Mouse (Mus musculus): ENCODE measurements around the gene Cd248. TPM values are rescaled to one million over a fixed set of nuclear protein-coding genes. Genes with fewer than 3 reads are reported as not detected.

Cd248 gene
- total and polyA plus RNA-seq, 3 experiments = 9.3 to 18.1 (median 12.2) TPM

DNA sequence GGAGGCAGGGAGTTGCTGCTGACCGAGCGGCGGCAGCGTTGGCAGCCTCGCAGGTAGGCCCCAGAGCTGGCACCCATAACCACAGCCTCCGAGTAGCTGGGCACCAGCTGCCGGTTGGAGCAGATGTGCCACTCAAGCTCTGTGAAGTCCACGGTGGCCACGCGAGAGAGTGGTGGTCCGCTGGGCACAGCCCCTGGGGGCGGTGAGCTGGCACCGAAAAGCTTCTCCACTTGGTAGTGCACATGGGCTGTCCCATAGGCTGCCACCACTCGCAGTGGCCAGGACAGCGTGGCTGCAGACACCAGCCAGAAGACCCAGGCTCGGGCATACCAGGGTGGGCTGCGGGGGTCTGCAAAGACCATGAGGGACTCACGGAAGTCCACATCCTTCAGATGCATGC is 14.1 kb downstream of the Cd248 start:
- Histone ChIP-seq H3K36me3 (ENCODE audit: control insufficient read depth, insufficient read depth, low read length) (no peaks in the 10 kb centered on the region), H3K9ac (ENCODE audit: low read depth, low read length) (no peak overlapping the region), H3K27me3 (ENCODE audit: control insufficient read depth, insufficient read depth, low read length) (peaks cover 11% of the 10 kb centered on the region; the same call in 1 of the 2 replicates), H3K27ac (no peak overlapping the region), H3K4me3 (no peak overlapping the region), H3K79me2 (replicated peaks; ENCODE audit: control insufficient read depth, insufficient read depth, low read length) (no peaks in the 10 kb centered on the region), H3K4me1 (ENCODE audit: control insufficient read depth, insufficient read depth, low read length) (no peaks in the 10 kb centered on the region)
- intact Hi-C loops (cut with DNase I) = no loop called here
- DNase-seq = no peak
- no peak for TF ChIP-seq POLR2A (IDR thresholded peaks at IDR 0.05; ENCODE audit: insufficient read depth, low read depth, low read length)
- no peak for TF ChIP-seq CTCF (IDR thresholded peaks at IDR 0.05)
- TF ChIP-seq EP300 (IDR thresholded peaks at IDR 0.05; ENCODE audit: insufficient read depth, low read depth, low read length) = no peak
- 67% methylated on average over 18 of the region's 18 CpGs for WGBS

DNA sequence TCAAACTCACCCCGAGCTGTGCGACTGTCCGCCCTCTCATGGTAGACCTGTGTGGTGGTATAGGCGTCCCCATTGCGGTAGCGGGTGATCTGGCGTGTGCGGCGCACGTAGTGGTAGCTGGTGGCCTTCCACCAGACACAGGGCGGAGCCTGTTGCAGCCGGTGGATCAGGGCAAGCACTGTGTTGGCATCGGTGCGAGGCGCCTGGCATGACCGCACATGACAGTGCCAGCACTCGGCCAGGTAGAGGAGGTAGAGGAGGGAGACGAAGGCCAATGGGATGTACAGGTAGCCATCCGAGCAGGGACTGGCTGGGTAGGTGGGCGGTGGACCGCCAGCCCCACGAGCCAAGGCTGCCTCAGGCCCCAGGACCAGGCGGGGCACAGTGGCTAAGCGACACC is 14.7 kb downstream of the Cd248 start:
- intact Hi-C loops (cut with DNase I) = no loop called here
- 71% methylated on average over 24 of the region's 24 CpGs for WGBS
- H3K4me3 ChIP-seq = no peak overlapping the region
- peaks cover 11% of the 10 kb centered on the region; the same call in 1 of the 2 replicates for H3K27me3 ChIP-seq (ENCODE audit: control insufficient read depth, insufficient read depth, low read length)
- H3K27ac ChIP-seq = no peak overlapping the region
- no peak for DNase-seq
- TF ChIP-seq CTCF (IDR thresholded peaks at IDR 0.05) (no peak), EP300 (IDR thresholded peaks at IDR 0.05; ENCODE audit: insufficient read depth, low read depth, low read length) (no peak), POLR2A (IDR thresholded peaks at IDR 0.05; ENCODE audit: insufficient read depth, low read depth, low read length) (no peak)
- H3K4me1 ChIP-seq (ENCODE audit: control insufficient read depth, insufficient read depth, low read length) = peaks cover 2% of the 10 kb centered on the region
- no peak overlapping the region for H3K9ac ChIP-seq (ENCODE audit: low read depth, low read length)
- no peaks in the 10 kb centered on the region for H3K79me2 ChIP-seq (replicated peaks; ENCODE audit: control insufficient read depth, insufficient read depth, low read length)
- no peaks in the 10 kb centered on the region for H3K36me3 ChIP-seq (ENCODE audit: control insufficient read depth, insufficient read depth, low read length)

DNA sequence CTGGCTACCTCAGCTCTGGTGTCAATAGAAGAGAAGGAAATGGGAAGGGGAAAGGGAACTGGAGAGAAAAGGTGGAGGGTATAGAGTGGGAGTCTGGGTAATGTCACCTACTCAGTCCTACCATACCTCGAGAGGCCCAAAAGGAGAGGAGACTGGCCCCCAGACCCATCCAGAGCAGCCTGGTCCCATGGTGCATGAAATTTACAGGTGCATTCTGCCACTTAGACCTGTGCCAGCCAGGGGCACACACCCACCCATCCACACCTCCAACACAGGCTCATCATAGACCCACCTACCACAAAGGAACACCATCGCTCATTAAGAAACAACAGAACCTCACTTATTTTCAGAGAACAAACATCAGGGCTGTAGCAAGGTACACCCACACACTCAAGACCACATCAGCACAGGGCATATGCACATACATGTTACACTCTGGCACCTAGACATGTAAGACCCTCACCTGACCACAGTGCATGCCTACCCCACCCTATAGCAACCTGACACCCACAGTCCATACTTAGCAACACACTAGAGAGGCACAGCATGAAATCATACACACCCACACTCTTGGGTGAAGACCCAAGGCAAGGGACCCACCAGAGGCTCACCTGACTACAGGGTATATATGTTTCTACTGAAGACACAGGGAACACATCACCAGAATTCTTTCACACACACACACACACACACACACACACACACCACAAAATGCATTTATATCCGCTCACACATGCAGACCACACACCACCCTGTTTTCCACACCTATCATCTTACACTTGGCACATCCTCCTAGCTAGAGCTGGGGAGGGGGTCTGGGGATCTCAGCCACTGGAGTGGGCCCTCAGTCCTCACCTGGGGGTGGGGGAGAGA is 16.3 kb downstream of the Cd248 start:
- no peak overlapping the region for H3K27ac ChIP-seq
- intact Hi-C loops (cut with DNase I) = no loop called here
- peaks cover 5% of the 10 kb centered on the region for H3K4me1 ChIP-seq (ENCODE audit: control insufficient read depth, insufficient read depth, low read length)
- TF ChIP-seq POLR2A (IDR thresholded peaks at IDR 0.05; ENCODE audit: insufficient read depth, low read depth, low read length) (no peak), CTCF (IDR thresholded peaks at IDR 0.05) (no peak), EP300 (IDR thresholded peaks at IDR 0.05; ENCODE audit: insufficient read depth, low read depth, low read length) (no peak)
- H3K27me3 ChIP-seq (ENCODE audit: control insufficient read depth, insufficient read depth, low read length) = peaks cover 11% of the 10 kb centered on the region; the same call in 1 of the 2 replicates
- H3K4me3 ChIP-seq = no peak overlapping the region
- H3K79me2 ChIP-seq (replicated peaks; ENCODE audit: control insufficient read depth, insufficient read depth, low read length) = no peaks in the 10 kb centered on the region
- WGBS = 67% methylated on average over 3 of the region's 3 CpGs
- H3K9ac ChIP-seq (ENCODE audit: low read depth, low read length) = no peak overlapping the region
- DNase-seq = no peak
- H3K36me3 ChIP-seq (ENCODE audit: control insufficient read depth, insufficient read depth, low read length) = no peaks in the 10 kb centered on the region

DNA sequence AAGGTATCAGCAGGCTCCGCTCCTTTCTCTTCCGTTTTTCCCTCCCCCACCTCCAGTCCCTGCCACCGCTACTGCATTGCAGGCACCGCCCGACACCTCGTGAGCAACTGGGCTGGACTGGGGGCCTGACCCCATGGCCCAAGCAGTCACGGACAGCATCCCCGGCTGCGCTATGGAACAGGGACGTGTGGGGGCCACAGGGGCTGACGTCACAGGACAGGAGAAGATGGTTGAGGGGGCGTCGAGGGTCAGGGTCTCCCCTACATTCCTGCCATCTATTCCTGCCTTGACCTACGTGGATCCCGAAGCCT is 16.9 kb downstream of the Cd248 start:
- Histone ChIP-seq H3K27ac (no peak overlapping the region), H3K79me2 (replicated peaks; ENCODE audit: control insufficient read depth, insufficient read depth, low read length) (no peaks in the 10 kb centered on the region), H3K36me3 (ENCODE audit: control insufficient read depth, insufficient read depth, low read length) (no peaks in the 10 kb centered on the region), H3K9ac (ENCODE audit: low read depth, low read length) (no peak overlapping the region), H3K4me3 (peak overlapping the region; percentile 43; the same call in 1 of the 2 replicates), H3K4me1 (ENCODE audit: control insufficient read depth, insufficient read depth, low read length) (peaks cover 5% of the 10 kb centered on the region), H3K27me3 (ENCODE audit: control insufficient read depth, insufficient read depth, low read length) (peaks cover 11% of the 10 kb centered on the region; the same call in 1 of the 2 replicates)
- TF ChIP-seq POLR2A (IDR thresholded peaks at IDR 0.05; ENCODE audit: insufficient read depth, low read depth, low read length) = no peak
- TF ChIP-seq EP300 (IDR thresholded peaks at IDR 0.05; ENCODE audit: insufficient read depth, low read depth, low read length) = no peak
- no peak for TF ChIP-seq CTCF (IDR thresholded peaks at IDR 0.05)
- no peak for DNase-seq
- intact Hi-C loops (cut with DNase I) = loop anchor here (5.0 kb wide), 1 partner anchor 47 kb away; the partner anchor contains the start of genes AC124502.3 and B4gat1
- WGBS = 5% methylated on average over 15 of the region's 15 CpGs

DNA sequence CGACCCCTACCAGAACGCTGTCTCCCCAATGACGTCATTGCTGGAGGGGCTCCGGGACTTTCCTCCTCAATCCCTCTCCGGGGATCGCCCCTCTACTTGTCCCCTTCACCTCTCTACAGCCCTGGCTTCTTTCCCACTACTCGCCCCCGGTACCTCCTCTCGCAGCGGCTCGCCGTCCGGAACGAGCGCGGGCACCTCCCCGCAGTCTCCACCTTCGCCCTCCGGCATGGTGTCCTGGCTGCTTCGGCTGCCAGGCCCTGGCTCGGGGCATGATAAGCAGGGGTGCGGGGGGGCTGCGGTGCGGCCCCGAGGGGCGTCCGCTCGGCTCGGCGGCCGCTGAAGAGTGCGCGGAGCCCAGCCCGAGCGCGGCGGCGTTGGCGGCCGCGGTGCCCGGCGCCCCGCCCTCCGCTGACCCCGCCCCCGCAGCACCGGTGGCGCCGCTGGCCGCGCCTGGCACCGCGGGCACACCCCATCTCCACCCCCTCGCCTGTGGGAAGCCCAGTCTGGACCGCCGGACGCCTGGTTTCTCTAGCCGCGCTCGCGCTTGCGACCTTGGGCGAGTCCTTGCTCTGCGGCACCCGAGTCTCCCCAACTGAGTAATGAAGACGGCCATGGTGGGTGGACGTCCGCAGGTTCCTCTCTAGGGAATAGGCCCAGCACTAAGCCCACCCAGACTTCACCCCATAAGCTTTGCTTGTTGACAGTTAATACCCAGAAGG is 17.4 kb downstream of the Cd248 start, which contains the start of gene Tmem151a:
TSS of gene Tmem151a (minus strand) at position 387 of the 719 bp plus-strand sequence.
- peaks cover 11% of the 10 kb centered on the region; the same call in 1 of the 2 replicates for H3K27me3 ChIP-seq (ENCODE audit: control insufficient read depth, insufficient read depth, low read length)
- peak; percentile 52 to 62 for DNase-seq
- peaks cover 5% of the 10 kb centered on the region for H3K4me1 ChIP-seq (ENCODE audit: control insufficient read depth, insufficient read depth, low read length)
- H3K4me3 ChIP-seq = peak within 1 kb of the TSS; percentile 43
- TF ChIP-seq POLR2A (IDR thresholded peaks at IDR 0.05; ENCODE audit: insufficient read depth, low read depth, low read length) (no peak), EP300 (IDR thresholded peaks at IDR 0.05; ENCODE audit: insufficient read depth, low read depth, low read length) (no peak), CTCF (IDR thresholded peaks at IDR 0.05) (no peak)
- H3K9ac ChIP-seq (ENCODE audit: low read depth, low read length) = peak within 1 kb of the TSS; percentile 49
- no peaks in the 10 kb centered on the region for H3K79me2 ChIP-seq (replicated peaks; ENCODE audit: control insufficient read depth, insufficient read depth, low read length)
- no peaks in the 10 kb centered on the region for H3K36me3 ChIP-seq (ENCODE audit: control insufficient read depth, insufficient read depth, low read length)
- intact Hi-C loops (cut with DNase I) = loop anchor here (5.0 kb wide), 1 partner anchor 48 kb away; the partner anchor contains the start of genes AC124502.3 and B4gat1
- H3K27ac ChIP-seq = no peak within 1 kb of the TSS
- under 1% methylated on average over 69 of the region's 69 CpGs for WGBS

All from heart, adult 2 months (tissue).